Mouse (Mus musculus): ENCODE measurements at regions not wholly inside any gene's neighbourhood (a gene's known extent, or its start where the extent isn't known, plus 50 kb on each side); places are given as distances from the start of the nearest gene placed in this dataset.

DNA sequence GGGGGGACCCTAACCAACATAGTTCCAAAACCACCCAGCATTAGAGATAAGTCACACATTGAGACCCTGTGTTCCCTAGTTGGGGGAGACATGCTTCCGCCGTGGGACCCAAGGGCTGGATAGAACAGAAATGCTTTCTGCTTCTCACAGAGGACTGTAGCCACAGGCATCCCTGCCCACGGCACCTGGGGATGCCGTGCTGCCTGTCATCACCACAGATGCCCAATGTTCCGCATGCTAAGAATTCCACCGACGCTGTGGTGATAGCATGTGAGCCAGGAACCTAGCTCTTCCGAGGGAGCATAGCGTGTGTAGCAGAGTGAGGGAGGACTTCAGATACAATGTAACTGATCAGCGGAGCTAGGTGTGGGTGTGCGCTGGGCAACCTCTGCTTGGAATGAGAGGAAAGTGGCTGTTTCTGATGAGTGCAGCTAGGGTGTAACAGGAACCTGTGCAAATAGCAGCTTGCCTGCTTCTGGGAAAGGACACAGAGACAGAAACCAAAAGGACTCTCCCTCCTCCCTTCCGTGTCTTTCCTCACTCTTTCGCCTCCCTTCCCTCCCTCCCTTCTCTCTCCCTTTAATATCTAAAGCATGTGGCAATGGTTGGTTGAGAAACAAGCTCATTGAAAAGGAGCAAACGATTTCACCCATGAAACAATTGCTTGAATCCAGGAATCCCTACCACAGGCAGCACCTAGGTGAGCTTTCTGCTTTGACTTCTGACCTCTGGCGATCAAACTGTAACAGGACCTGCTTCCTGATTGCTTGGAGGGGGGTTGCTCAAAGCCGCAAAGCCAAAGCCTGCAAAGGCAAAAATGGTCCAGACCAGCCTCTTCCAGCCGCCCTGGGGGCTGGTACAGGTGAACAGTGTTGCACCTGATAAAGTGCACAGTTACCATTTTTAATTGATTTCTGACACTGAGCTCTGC is 102.3 kb downstream of the Gm26897 start:
- no peak for DNase-seq (ENCODE audit: low spot score)

DNA sequence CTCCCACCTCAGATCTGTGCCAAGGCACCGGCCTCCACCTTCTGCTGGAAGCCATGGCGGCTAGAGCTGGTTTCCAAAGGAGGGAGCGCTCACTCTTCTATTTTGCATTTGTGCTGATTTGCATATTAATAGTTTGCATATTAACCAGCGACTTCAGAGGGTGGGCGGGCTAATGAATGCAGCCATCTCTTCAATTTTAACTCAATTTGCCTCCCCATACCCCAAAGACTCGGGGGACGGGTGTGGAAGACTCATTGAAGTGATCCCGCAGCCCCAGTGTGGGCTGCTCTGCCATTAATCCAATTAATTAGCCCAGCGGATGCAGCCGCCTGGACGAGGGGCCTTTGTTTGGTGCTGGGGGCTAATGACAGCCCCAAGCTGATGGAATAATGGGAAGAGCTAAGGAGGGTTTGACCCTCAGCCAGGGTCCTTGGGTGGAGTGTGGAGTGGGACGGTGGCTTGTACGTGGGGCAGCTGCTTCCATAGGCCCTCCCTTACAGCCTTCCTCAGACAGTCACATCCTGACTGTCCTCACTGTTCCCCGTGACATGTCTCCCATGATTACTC is 103.0 kb downstream of the Gm26897 start:
- no peak for DNase-seq (ENCODE audit: low spot score)

DNA sequence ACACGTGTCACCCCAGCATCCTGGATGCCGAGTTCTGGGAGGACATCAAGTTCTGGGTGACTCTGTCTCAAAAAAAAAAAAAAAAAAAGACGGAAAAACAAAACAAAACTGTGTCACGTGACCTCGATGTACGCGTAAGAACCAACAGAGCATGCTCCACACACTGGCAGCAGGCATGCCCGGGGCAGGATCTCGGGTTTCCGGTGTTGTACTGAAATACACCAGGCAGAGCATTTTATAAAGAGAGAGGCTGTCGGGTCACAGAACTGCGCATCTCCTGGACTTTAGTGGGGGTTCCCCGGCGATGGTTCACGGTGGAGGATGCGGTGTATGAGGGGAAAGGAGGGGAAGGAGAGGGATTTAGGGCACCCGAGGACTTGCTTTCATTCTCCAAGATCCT is 108.7 kb downstream of the Gm26897 start:
- DNase-seq (ENCODE audit: low spot score) = no peak

DNA sequence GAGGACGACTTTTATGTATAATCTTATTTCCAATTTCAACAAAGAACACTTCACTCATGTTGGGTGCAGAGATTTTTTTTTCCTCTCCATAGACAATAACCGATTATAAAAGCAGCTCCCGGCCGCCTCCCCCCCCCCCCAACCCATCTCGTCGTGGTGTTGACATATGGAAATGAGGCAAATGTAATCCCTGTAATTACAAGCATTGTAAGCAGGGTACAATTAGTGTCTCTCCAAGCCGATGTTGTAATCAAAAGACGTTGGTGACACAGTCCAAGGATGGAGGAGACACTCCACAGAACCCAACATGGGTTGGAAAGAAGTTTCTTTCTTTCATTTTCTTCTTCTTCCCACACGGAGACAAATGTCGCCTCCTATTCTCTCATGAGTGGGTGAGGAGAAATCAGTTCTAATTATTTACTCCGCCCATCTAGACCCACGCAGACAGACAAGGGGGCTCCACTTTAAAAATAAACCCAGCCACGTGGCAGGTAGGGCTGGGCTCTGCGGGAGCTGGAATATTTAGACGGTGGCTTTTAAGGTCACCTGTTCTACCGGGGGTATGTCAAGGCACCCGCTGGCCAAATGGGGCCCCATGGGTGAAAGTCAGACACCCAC is 110.0 kb downstream of the Gm26897 start:
- DNase-seq (ENCODE audit: low spot score) = no peak

DNA sequence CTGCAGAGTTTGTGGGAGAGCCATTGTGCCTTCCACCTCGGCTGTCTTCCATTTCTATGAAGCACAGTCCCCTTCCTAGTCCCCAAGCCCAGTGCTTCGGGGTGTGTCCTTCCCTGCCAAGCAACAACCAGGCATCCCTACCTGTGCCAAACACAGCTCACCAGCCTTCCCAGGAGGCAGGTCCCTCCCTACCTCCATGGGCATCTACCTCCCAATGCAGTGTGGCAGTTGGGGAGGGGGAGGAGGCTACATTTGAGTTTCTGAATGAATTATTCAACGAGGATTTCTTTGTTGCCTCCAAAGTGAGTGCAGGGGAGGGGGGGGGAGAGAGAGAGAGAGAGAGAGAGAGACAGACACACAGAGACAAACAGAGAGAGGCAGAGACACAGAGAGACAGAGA is 110.8 kb downstream of the Gm26897 start:
- no peak for DNase-seq (ENCODE audit: low spot score)

DNA sequence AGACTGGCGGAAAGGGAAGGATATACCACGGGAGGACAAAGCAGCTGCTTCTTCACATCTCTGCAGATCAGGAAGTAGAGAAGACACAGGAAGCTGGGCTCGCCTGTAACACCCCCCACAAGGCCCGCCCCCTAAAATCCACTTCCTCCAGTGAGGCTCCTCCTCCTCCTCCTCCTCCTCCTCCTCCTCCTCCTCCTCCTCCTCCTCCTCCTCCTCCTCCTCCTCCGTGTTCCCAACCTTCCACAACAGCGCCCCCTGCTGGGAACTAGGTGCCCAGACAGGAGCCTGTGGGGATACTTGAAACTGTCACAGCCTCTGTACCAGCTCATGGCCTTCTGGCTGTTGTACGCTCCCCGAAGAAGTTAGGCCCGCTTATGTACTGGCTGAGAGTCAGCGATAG is 115.2 kb downstream of the Gm26897 start:
- no peak for DNase-seq (ENCODE audit: low spot score)

DNA sequence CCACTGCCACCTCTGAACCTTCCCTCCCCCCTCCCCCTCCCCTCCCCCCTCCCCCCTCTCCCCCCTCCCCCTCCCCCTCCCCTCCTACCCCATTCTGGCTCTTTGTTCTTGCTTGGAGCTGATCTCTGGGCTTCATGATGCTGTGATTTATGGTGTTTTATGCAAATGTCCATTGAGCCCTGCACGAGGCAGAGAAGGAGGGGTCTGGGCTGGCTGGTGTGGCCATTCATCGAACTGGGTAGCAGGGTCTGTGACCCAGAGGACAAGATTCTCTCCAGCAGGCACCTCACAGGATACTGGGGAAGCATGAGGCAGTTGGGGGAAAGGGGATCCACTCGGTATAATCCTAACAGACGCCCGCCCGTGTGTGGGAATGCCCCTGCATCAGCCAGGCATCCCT is 119.0 kb downstream of the Gm26897 start:
- no peak for DNase-seq (ENCODE audit: low spot score)

DNA sequence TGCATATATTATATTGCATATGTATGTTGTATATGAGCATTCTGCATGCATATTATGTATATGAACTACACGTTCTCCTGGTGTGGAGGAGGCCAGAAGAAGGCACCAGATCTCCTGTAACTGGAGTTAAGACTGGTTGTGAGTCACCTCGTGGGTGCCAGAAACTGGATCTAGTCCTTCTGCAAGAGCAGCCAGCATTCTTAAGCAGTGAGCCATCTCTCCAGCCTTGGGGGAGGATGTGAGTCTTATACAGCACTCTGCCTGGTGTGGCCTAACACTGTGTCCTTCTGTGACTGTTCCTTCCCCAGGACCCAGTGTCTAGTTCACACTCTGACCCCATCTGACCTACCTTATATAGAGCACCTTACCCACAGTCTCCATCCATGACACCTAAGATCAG is 121.6 kb downstream of the Gm26897 start:
- DNase-seq (ENCODE audit: low spot score) = no peak

DNA sequence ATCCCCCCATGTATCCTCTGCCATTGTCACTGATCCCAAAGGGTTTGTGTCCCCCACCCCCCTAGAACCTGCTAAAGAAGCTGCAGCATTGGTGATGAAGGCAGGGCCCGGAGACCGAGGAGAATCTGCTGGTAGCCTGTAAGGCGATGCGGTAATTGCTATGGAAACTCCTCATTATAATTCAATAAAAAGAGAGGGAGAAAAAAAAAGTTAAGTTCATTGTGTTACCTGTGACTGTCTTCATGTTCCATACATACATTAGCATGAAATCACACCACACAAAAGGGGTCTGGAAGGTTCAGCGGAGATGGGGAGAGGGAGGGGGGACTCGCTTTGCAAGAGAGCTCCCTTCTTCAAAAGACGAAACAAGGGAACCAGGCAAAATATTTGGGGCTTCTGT is 123.5 kb downstream of the Gm26897 start:
- no peak for DNase-seq (ENCODE audit: low spot score)

DNA sequence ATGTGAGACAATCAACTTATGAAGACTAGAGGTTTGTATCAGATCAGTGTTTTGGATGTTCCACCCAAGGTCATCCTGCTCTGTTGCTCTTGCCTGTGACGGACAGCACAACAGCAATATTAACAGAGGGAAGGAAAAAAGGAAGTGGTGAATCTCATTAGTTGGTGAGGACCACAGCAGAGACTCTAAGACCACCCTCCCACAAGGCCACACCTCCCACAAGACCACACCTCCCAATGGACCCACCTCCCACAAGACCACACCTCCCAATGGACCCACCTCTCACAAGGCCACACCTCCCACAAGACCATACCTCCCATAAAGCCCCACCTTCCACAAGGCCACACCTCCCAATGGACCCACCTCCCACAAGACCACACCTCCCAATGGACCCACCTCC is 126.7 kb downstream of the Gm26897 start:
- DNase-seq (ENCODE audit: low spot score) = no peak

DNA sequence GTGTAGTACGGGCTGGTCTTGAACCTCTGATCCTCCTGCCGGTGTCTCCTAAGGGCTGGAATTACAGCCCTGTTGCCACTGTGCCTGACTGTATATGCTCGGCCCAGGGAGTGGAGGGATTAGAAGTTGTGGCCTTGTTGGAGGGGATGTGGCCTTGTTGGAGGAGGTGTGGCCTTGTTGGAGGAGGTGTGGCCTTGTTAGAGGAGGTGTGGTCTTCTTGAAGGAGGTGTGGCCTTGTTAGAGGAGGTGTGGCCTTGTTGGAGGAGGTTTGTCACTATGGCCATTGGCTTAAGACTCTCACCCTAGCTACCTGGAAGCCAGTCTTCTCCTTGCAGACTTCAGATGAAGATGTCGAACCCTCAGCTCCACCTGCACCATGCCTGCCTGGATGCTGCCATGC is 128.6 kb downstream of the Gm26897 start:
- DNase-seq (ENCODE audit: low spot score) = no peak

DNA sequence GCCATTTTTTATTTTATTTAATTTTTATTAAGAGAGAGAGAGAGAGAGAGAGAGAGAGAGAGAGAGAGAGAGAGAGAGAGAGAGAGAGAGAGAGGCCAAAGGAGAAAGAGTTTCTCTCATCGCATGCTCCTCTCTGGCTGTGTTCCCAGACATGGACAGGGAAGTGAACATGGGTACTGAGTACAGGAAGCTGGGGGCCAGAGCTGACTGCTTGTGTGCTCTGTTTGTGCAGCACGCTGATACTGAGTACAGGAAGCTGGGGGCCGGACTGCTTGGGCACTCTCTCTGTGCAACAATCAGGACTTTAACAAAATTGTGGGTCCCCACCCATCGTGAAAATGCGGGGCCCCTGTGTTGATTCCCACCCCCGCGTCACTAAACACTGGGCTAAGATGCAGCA is 130.2 kb downstream of the Gm26897 start:
- DNase-seq (ENCODE audit: low spot score) = no peak

DNA sequence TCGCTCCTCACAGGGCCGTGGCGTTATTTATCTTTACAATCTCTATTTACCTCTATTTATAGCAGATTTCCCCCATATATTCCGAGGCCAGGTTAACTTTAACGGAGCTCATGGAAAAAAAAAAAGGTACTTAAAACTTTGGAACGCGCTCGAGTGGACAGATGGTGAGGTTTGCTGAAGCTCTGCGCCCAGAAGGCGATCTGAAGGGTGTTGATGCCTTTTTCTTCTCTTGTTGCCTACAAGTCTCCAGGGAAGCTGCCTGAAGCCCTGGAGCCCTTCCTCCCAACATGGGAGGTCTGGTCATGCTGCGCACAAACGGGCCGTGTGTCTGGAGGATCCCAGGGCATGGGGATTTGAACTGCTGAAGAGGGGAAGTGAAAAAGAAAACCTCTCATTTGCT is 130.9 kb downstream of the Gm26897 start:
- DNase-seq (ENCODE audit: low spot score) = no peak

DNA sequence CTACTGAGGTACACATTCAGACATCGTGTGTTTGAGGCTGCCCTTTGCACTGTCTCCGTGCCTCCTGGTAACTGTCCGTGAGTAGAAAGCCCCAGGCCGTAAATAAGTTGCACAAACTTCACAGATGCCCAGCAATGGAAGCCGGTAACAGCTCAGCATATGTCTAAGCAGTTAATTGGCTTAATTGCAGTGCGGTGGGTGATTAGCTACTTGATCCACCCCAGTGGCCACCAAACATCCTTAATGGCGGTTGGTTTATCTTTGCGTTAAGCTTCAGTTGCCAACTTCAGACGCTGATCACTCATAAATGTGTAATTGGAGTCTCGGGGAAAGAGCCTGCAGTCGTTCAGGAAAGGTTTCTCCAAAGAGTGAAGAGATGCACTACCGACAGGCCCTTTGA is 135.3 kb downstream of the Gm26897 start:
- no peak for DNase-seq (ENCODE audit: low spot score)

DNA sequence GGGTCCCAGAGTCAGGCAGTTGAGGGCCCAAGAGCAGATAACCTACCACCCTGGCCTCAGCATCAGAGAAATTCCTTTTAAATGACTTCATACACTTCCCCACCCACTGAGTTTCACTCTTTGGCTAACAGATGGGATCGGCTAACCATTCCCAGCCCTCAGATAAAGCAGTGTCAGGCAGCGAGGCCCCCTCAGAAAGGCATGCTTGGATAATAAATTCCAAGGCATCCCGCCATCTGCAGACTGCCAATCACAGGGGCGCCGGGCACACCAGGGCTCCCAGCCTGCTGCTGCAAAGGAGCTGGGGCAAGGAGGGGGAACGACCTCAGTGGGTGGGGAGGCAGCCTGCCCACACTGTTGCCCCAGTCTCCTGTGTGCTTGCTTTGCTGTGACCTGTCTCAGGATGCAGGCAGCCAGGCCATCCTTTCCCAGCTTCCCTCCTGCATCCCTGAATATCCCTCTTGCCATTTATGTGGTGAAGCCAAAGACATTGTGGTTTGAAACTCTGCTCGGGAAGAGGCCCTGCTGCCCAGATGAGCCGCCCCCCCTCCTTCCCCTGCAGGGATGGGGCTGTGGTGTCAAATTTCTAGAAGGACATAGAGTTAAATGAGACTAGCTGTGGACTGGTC is 143.6 kb downstream of the Gm26897 start:
- DNase-seq (ENCODE audit: low spot score) = no peak

DNA sequence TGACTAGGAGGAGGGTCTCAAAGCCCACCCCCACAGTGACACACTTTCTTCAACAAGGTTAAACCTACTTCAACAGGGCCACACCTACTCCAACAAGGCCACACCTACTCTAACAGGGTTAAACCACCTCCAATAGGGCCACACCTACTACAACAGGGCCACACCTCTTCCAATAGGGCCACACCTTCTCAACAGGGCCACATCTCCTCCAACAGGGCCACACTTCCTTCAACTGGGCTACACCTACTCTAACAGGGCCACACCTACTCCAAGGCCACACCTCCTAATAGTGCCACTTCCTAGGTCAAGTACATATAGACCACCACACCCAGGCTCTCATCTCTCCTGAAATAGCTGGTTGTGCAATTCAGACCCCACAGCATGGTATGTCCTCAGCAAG is 145.3 kb downstream of the Gm26897 start:
- DNase-seq (ENCODE audit: low spot score) = no peak

DNA sequence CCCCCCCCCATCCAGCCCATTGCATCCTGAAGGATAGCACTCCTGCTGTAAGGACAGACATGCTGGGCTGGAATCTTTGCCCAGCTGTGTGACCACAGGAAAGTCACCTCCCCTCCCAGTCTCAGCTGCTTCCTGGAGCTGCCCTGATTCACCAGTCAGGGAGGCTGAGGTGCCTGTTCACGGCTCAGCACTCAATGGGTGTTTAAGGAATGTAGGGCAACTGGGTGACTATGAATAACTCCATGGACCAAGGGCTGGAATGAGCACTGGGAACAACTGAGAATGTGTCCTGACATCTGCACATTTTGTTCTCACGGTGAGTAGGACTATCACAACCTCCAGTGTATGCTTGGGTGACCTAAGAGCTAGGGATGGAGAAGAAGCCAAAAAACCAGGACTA is 146.5 kb downstream of the Gm26897 start:
- peak; percentile 51 for DNase-seq (ENCODE audit: low spot score)

DNA sequence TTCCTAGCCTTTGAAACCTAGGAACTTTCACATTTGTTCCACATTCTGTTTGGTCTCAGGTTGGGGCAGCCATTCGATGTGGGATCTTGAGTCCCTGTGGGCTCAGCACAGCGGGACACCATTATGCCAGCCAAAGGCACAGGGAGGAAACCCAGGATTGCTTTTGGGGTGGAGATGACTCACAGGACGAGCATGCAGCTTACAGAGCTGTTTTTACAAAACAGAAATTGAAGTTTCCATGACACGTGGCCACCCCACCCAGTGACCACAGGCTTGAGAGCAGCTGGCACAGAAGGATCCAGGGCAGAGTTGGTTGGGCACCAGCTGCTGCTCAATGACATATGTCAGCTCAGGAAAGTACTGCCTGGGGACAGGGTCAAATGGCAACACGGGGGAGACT is 147.8 kb downstream of the Gm26897 start:
- peak; percentile 71 for DNase-seq (ENCODE audit: low spot score)

DNA sequence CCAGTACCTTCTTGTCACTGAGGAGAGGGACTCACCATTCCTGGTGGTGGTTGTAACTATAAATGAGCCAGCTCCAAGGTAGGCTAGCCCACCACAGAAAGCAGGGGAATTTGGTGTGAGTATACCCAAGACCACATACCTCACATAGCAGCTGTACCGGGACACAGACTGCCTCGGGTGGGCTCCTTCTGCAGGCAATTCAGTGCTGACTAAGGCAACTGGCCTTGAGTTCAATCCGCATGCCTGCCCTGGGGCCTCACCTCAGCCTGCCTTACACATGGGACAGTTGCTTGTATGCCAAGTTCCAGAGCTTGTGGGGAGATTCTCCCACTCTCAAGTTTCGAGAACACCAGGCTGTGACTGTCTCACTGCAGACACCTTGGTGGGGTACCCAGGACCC is 153.6 kb downstream of the Gm26897 start:
- no peak for DNase-seq (ENCODE audit: low spot score)

DNA sequence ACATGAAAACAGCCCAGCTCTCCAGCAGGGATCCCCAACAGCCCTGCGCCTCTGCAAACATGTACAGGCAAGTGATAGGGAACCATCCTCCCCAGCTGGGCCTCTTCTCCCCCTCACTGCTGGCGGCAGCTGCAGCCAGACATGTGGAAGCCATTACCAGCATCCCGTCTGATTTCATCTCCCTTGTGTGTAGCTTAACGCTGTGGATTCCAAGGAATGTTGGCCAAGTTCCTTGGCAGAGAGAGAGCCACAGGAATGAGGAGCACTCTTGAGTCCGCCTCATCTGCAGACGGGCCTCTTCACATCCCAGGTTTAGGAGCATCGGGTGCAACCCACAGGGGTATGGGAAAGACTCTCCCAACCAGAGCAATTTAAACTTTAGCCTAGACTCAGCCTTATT is 157.1 kb downstream of the Gm26897 start:
- peak; percentile 85 for DNase-seq (ENCODE audit: low spot score)

DNA sequence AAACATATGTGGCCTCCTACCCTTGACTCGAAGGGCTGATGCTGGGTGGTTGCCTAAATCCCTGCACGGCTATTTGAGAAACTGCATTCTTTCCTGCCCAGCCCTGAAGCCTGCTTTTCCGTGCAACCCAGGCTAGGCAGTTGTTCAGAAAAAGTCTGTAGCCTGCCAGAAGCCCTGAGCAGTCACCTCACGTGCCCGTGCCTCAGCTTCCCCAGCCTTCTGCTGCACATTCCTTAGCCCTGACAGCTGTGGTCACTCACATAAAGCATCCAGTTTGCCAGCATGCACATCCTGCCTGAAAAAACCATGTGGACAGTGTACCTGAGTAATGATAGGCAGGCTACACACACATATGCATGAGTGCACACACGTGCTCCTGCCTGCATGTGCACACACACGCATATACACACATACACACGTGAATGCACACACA is 157.6 kb downstream of the Gm26897 start:
- peak; percentile 42 for DNase-seq (ENCODE audit: low spot score)

DNA sequence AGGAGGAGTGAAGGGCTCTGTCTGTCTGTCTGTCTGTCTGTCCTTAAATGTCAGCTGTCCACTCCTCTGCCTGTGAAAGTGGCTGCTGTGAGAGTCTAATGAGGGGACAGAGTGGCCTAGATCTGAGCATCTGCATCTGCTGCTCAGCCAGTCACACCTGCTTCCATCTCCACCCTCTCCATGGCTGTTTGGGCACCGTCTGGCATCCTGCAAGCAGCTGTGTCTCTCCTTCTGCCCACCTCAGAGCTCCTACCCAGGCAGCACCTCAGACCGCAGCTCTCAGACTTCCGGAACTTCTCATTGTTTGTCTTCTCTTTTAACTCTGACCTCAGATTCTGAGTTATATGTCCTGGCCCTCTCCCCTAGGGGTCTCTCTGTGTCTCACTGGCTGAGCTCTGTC is 159.2 kb downstream of the Gm26897 start:
- DNase-seq (ENCODE audit: low spot score) = no peak

DNA sequence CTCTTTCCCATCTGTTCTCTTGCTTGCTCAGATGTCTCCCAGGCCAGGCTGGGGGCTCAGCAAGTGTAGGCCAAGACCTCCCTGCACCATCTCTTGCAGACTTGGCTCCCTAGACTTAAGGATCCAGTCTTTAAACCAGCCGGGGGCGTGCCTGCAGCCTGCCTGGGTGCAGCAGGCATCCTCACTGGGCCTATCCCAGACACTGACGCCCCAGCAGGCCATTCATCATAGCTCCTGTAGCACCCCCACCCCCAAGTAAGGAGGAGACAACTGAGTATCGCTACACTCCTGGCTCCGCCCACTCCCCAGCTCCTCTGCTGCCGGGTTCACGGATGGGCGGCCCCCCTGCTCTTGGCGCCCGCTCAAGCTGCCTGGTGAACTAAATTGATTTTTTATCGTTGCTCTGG is 160.2 kb downstream of the Gm26897 start:
- DNase-seq (ENCODE audit: low spot score) = no peak

All from heart, adult 8-10 months (tissue).